Mouse (Mus musculus): Measurements from ENCODE around the gene Slc8a1.

- TF ChIP-seq CTCF (IDR thresholded peaks at IDR 0.05; ENCODE audit: extremely low read depth, insufficient read depth, insufficient read length, insufficient replicate concordance): no peak
- TF ChIP-seq POLR2A (IDR thresholded peaks at IDR 0.05; ENCODE audit: low read depth, low read length): no peak
Measured at GRCm38 (mm10) chr17:81377757-81378299, 360.3 kb downstream of the Slc8a1 start.

Measured in spleen, adult 2 months (tissue).